Mouse (Mus musculus): ENCODE measurements around the gene Pga5.

- TF ChIP-seq CEBPB (IDR thresholded peaks at IDR 0.05; ENCODE audit: insufficient read depth, poor library complexity, severe bottlenecking) (no peak), MAX (IDR thresholded peaks at IDR 0.05; ENCODE audit: low read depth) (no peak), POLR2A (IDR thresholded peaks at IDR 0.05; ENCODE audit: insufficient read length, low read depth) (no peak), POLR2AphosphoS2 (IDR thresholded peaks at IDR 0.05; ENCODE audit: insufficient read length, low read depth) (no peak), E2F4 (IDR thresholded peaks at IDR 0.05; ENCODE audit: insufficient read depth) (no peak), REST (IDR thresholded peaks at IDR 0.05; ENCODE audit: insufficient read depth, insufficient read length) (no peak), TCF12 (IDR thresholded peaks at IDR 0.05; ENCODE audit: insufficient read depth, poor library complexity, severe bottlenecking) (no peak)
Observed at GRCm38 (mm10) chr19:10718251-10718775, 40.4 kb upstream of the Pga5 start.
